Mouse (Mus musculus) CH12.LX (cell line): ENCODE measurements around the gene Zfyve19. TPM values are rescaled to one million over a fixed set of nuclear protein-coding genes. Genes with fewer than 3 reads are reported as not detected.

Source experiments
- DNase-seq: peaks from one replicate; pipeline ENCODE4 v3.0.0-alpha.2; 2013; ENCODE audit errors: extremely low read depth
- H3K27ac ChIP-seq: 2 replicates; pipeline ENCODE4 v1.5.1; 2012; ENCODE audit warnings: low read depth, mild to moderate bottlenecking, control low read depth, moderate library complexity; ENCODE audit not compliant: insufficient read depth
- H3K27me3 ChIP-seq: replicated peaks from 2 replicates; pipeline ENCODE3; 2012; ENCODE audit warnings: inconsistent platforms
- H3K36me3 ChIP-seq, 2 experiments: replicated peaks in 1 of 2; 2 replicates each; pipeline versions ENCODE3 to v1.6.1; 2012; ENCODE audit warnings: inconsistent platforms in 1 of 2, low read length in 1 of 2, mild to moderate bottlenecking in 1 of 2, mixed read lengths in 1 of 2, moderate library complexity in 1 of 2; ENCODE audit not compliant: control insufficient read depth in 1 of 2, insufficient read depth in 1 of 2
- H3K4me1 ChIP-seq, 2 experiments: 2 replicates each; pipeline ENCODE4 v1.6.1; 2012; ENCODE audit warnings: inconsistent platforms in 1 of 2, moderate library complexity in 1 of 2; ENCODE audit not compliant: insufficient read depth in 2 of 2, control insufficient read depth in 1 of 2
- H3K4me2 ChIP-seq: 2 replicates; pipeline ENCODE4 v1.6.1; 2012; ENCODE audit warnings: low read depth, mild to moderate bottlenecking, control low read depth; ENCODE audit not compliant: poor library complexity, insufficient read depth, severe bottlenecking
- H3K4me3 ChIP-seq, 3 experiments: fragments of 150-350 bp in 1 of 3; sonication (generic) in 1 of 3; replicated peaks in 1 of 3; 2 replicates each; pipeline versions ENCODE3 to v1.5.1; 2011 to 2012; ENCODE audit warnings: low read depth in 2 of 3, low read length in 2 of 3, mild to moderate bottlenecking in 2 of 3, moderate library complexity in 2 of 3, control low read depth in 1 of 3, improper control_type of control experiment in 1 of 3, inconsistent platforms in 1 of 3, mixed read lengths in 1 of 3; ENCODE audit not compliant: poor library complexity in 1 of 3
- H3K79me2 ChIP-seq: replicated peaks from 2 replicates; pipeline ENCODE4 v1.6.1; 2012; ENCODE audit warnings: mild to moderate bottlenecking, moderate library complexity; ENCODE audit not compliant: control insufficient read depth, poor library complexity, insufficient read depth, severe bottlenecking; ENCODE audit errors: extremely low read depth
- H3K9ac ChIP-seq: 2 replicates; pipeline ENCODE4 v1.6.1; 2012; ENCODE audit warnings: low read depth, mild to moderate bottlenecking, control low read depth, moderate library complexity; ENCODE audit not compliant: insufficient read depth
- H3K9me3 ChIP-seq: replicated peaks from 2 replicates; pipeline ENCODE3; 2012; ENCODE audit warnings: low read length, inconsistent platforms, mixed read lengths
- CHD1 ChIP-seq: IDR thresholded peaks from 2 replicates; pipeline ENCODE4 v1.6.1; 2012; ENCODE audit warnings: low read depth, low read length, improper control_type of control experiment, inconsistent platforms
- CTCF ChIP-seq, 2 experiments: IDR thresholded peaks in 1 of 2; conservative IDR thresholded peaks in 1 of 2; 2 replicates each; pipeline ENCODE4 v1.5.1; 2011 to 2012; ENCODE audit warnings: low read depth in 2 of 2, low read length in 2 of 2, improper control_type of control experiment in 1 of 2, inconsistent platforms in 1 of 2, mild to moderate bottlenecking in 1 of 2, moderate library complexity in 1 of 2
- EP300 ChIP-seq: IDR thresholded peaks from 2 replicates; pipeline ENCODE4 v1.6.1; 2011; ENCODE audit warnings: low read length, improper control_type of control experiment
- ETS1 ChIP-seq: conservative IDR thresholded peaks from 2 replicates; pipeline ENCODE4 v1.6.1; 2012; ENCODE audit warnings: low read depth, mild to moderate bottlenecking, inconsistent platforms, low read length, improper control_type of control experiment, moderate library complexity
- GABPA ChIP-seq: IDR thresholded peaks from 2 replicates; pipeline ENCODE4 v1.6.1; 2012; ENCODE audit warnings: low read depth, low read length, improper control_type of control experiment, inconsistent platforms; ENCODE audit not compliant: insufficient replicate concordance
- HCFC1 ChIP-seq: IDR thresholded peaks from 2 replicates; pipeline ENCODE4 v1.6.1; 2012; ENCODE audit warnings: low read depth, mild to moderate bottlenecking, inconsistent platforms, low read length, improper control_type of control experiment
- JUN ChIP-seq: IDR thresholded peaks from 2 replicates; pipeline ENCODE4 v1.6.1; 2011; ENCODE audit warnings: low read depth, mild to moderate bottlenecking, low read length, improper control_type of control experiment, moderate library complexity; ENCODE audit not compliant: insufficient read depth
- JUND ChIP-seq: conservative IDR thresholded peaks from 2 replicates; pipeline ENCODE4 v1.6.1; 2011; ENCODE audit warnings: low read depth, low read length, improper control_type of control experiment
- KAT2A ChIP-seq: IDR thresholded peaks from 2 replicates; pipeline ENCODE4 v1.6.1; 2012; ENCODE audit warnings: low read length, improper control_type of control experiment, inconsistent platforms; ENCODE audit not compliant: insufficient replicate concordance
- MAFK ChIP-seq: IDR thresholded peaks from 2 replicates; pipeline ENCODE4 v1.6.1; 2011; ENCODE audit warnings: low read length, improper control_type of control experiment; ENCODE audit not compliant: insufficient replicate concordance
- MAX ChIP-seq: IDR thresholded peaks from 2 replicates; pipeline ENCODE4 v1.6.1; 2011; ENCODE audit warnings: low read length, improper control_type of control experiment
- MXI1 ChIP-seq: IDR thresholded peaks from 2 replicates; pipeline ENCODE4 v1.6.1; 2011; ENCODE audit warnings: mild to moderate bottlenecking, low read depth, low read length, improper control_type of control experiment
- NELFE ChIP-seq: IDR thresholded peaks from 2 replicates; pipeline ENCODE4 v1.6.1; 2011; ENCODE audit warnings: low read depth, low read length, improper control_type of control experiment
- PAX5 ChIP-seq: IDR thresholded peaks from 2 replicates; pipeline ENCODE4 v1.6.1; 2012; ENCODE audit warnings: low read length, inconsistent platforms, mixed read lengths
- POLR2A ChIP-seq: IDR thresholded peaks from 2 replicates; pipeline ENCODE4 v1.6.1; 2011; ENCODE audit warnings: low read depth, mild to moderate bottlenecking, improper control_type of control experiment, low read length
- RAD21 ChIP-seq: IDR thresholded peaks from 2 replicates; pipeline ENCODE4 v1.6.1; 2011; ENCODE audit warnings: low read depth, mild to moderate bottlenecking, low read length, improper control_type of control experiment, moderate library complexity
- SMC3 ChIP-seq: IDR thresholded peaks from 2 replicates; pipeline ENCODE4 v1.6.1; 2011; ENCODE audit warnings: low read depth, low read length, improper control_type of control experiment
- TCF12 ChIP-seq: IDR thresholded peaks from 2 replicates; pipeline ENCODE4 v1.6.1; 2014; ENCODE audit warnings: low read depth, mild to moderate bottlenecking, inconsistent platforms, low read length, improper control_type of control experiment
- UBTF ChIP-seq: IDR thresholded peaks from 2 replicates; pipeline ENCODE4 v1.6.1; 2012; ENCODE audit warnings: low read depth, mild to moderate bottlenecking, inconsistent platforms, low read length, improper control_type of control experiment, moderate library complexity
- USF1 ChIP-seq: IDR thresholded peaks from 2 replicates; pipeline ENCODE4 v1.6.1; 2014; ENCODE audit warnings: low read depth, mild to moderate bottlenecking, inconsistent platforms, low read length, improper control_type of control experiment
- USF2 ChIP-seq: conservative IDR thresholded peaks from 2 replicates; pipeline ENCODE4 v1.6.1; 2011; ENCODE audit warnings: low read depth, low read length, improper control_type of control experiment
- ZKSCAN1 ChIP-seq: IDR thresholded peaks from 2 replicates; pipeline ENCODE4 v1.6.1; 2012; ENCODE audit warnings: low read depth, inconsistent platforms, low read length, improper control_type of control experiment, borderline replicate concordance
- ZMIZ1 ChIP-seq: IDR thresholded peaks from 2 replicates; pipeline ENCODE4 v1.6.1; 2012; ENCODE audit warnings: low read depth, mild to moderate bottlenecking, inconsistent platforms, low read length, improper control_type of control experiment
- ZNF384 ChIP-seq: IDR thresholded peaks from 2 replicates; pipeline ENCODE4 v1.6.1; 2012; ENCODE audit warnings: low read depth, low read length, improper control_type of control experiment, inconsistent platforms
- dilution Hi-C: fragments of 300-500 bp; cut with MboI; formaldehyde crosslinking; loops from 2 replicates; pipeline ENCODE4 v1.14.3; 2020; ENCODE audit warnings: low sequenced_read_pairs; ENCODE audit not compliant: extremely low pct_unique_long_range_greater_than_20kb, extremely low pct_ligation_motif_present
- in situ Hi-C: fragments of 300-500 bp; cut with MboI; formaldehyde crosslinking; loops from 3 replicates; pipeline ENCODE4 v1.14.3; 2019; ENCODE audit warnings: low sequenced_read_pairs, low pct_ligation_motif_present, low pct_unique_long_range_greater_than_20kb, mixed read lengths
- polyA plus RNA-seq: library from polyadenylated mRNA; unstranded; fragments of >175 nt; gene quantifications from 2 replicates; pipeline ENCODE4 v1.2.1, GENCODE M21; 2012; ENCODE audit warnings: low read depth; ENCODE audit not compliant: insufficient read length
- total RNA-seq, 2 experiments: library from RNA; depleted of rRNA; stranded (reverse); fragments of 300-350 nt in 1 of 2; fragments of >200 nt in 1 of 2; gene quantifications; 2 replicates each; pipeline ENCODE4 v1.2.3; 2012 to 2014

Zfyve19 gene
- total and polyA plus RNA-seq, 3 experiments = 28.0 to 45.2 (median 38.2) TPM

- in situ Hi-C loops = no loop called here
- Histone ChIP-seq H3K4me2 (no peak overlapping the region), H3K27me3 (peaks cover 1% of the 10 kb centered on the region), H3K4me3 (no peak overlapping the region), H3K27ac (no peak overlapping the region), H3K79me2 (no peaks in the 10 kb centered on the region), H3K36me3 (no peaks in the 10 kb centered on the region), H3K4me1 (peaks cover 2 to 12% of the 10 kb centered on the region in 2 experiments; a peak in 2 of 4 replicates), H3K9me3 (peaks cover 2% of the 10 kb centered on the region), H3K9ac (no peak overlapping the region)
- no peak for DNase-seq
- dilution Hi-C loops = no loop called here
- no peak for TF ChIP-seq MAX
These were observed 34.1 kb downstream of the Zfyve19 start for GRCm38 (mm10) chr2:119242548-119242947.

- dilution Hi-C loops = no loop called here
- Histone ChIP-seq H3K4me3 (no peak overlapping the region), H3K9me3 (no peaks in the 10 kb centered on the region), H3K27me3 (peaks cover 8% of the 10 kb centered on the region), H3K4me1 (peaks cover 3 to 9% of the 10 kb centered on the region in 2 experiments; a peak in 3 of 4 replicates), H3K9ac (no peak overlapping the region), H3K36me3 (no peaks in the 10 kb centered on the region), H3K4me2 (no peak overlapping the region), H3K79me2 (no peaks in the 10 kb centered on the region), H3K27ac (no peak overlapping the region)
- in situ Hi-C loops = no loop called here
- TF ChIP-seq POLR2A (no peak), USF2 (no peak), JUN (no peak), ZNF384 (no peak), JUND (no peak), NELFE (no peak), KAT2A (no peak), GABPA (no peak), PAX5 (no peak), ZMIZ1 (no peak)
- DNase-seq = no peak
These were observed 36.8 kb downstream of the Zfyve19 start for GRCm38 (mm10) chr2:119245246-119245645.

GRCm38 (mm10) chr2:119247904-119248303, 39.5 kb downstream of the Zfyve19 start:
- no peaks in the 10 kb centered on the region for H3K9me3 ChIP-seq
- TF ChIP-seq UBTF = no peak
- TF ChIP-seq HCFC1 = no peak
- no peak for TF ChIP-seq TCF12
- no peak for TF ChIP-seq SMC3
- no peak for TF ChIP-seq ETS1
- no peak for TF ChIP-seq RAD21
- no peak for TF ChIP-seq MXI1
- no peak for TF ChIP-seq CHD1
- TF ChIP-seq EP300 = no peak
- no peak for TF ChIP-seq ZKSCAN1
- TF ChIP-seq GABPA = no peak
- no peak for TF ChIP-seq MAFK
- no peak for TF ChIP-seq MAX
- no peak for TF ChIP-seq USF1
- TF ChIP-seq CTCF (conservative IDR thresholded peaks at IDR 0.05 in 1 of 2, IDR thresholded peaks at IDR 0.05 in 1 of 2; ENCODE audit: low read depth in 2 of 2, low read length in 2 of 2) = no peak
- no peak for TF ChIP-seq JUND
- no peak overlapping the region for H3K4me3 ChIP-seq
- no peak overlapping the region for H3K4me2 ChIP-seq
- DNase-seq = no peak
- in situ Hi-C loops (no loop called here), dilution Hi-C loops (no loop called here)
- peaks cover 4 to 19% of the 10 kb centered on the region in 2 experiments; a peak in 3 of 4 replicates for H3K4me1 ChIP-seq
- no peaks in the 10 kb centered on the region for H3K79me2 ChIP-seq
- no peak overlapping the region for H3K27ac ChIP-seq
- no peaks in the 10 kb centered on the region for H3K36me3 ChIP-seq
- H3K27me3 ChIP-seq = peaks cover 8% of the 10 kb centered on the region
- H3K9ac ChIP-seq = no peak overlapping the region
